Mouse (Mus musculus) heart, embryonic 10.5 days (tissue): ENCODE measurements around the gene Sult2b1. TPM values are rescaled to one million over a fixed set of nuclear protein-coding genes. Genes with fewer than 3 reads are reported as not detected.

Source experiments
- DNase-seq: peaks from one replicate; pipeline ENCODE4 v3.0.0-alpha.2; 2017; ENCODE audit warnings: low spot score
- H3K27ac ChIP-seq: fragments of 300-500 bp; sonication (generic); 2 replicates; pipeline ENCODE4 v1.5.1; 2016; ENCODE audit warnings: mild to moderate bottlenecking
- H3K27me3 ChIP-seq: fragments of 300-500 bp; sonication (generic); 2 replicates; pipeline ENCODE4 v1.6.1; 2016; ENCODE audit warnings: mild to moderate bottlenecking; ENCODE audit not compliant: poor library complexity, insufficient read depth, severe bottlenecking
- H3K36me3 ChIP-seq: fragments of 300-500 bp; sonication (generic); 2 replicates; pipeline ENCODE4 v1.6.1; 2016; ENCODE audit warnings: mild to moderate bottlenecking, moderate library complexity
- H3K4me1 ChIP-seq: fragments of 300-500 bp; sonication (generic); 2 replicates; pipeline ENCODE4 v1.6.1; 2016; ENCODE audit warnings: mild to moderate bottlenecking
- H3K4me3 ChIP-seq: fragments of 300-500 bp; sonication (generic); 2 replicates; pipeline ENCODE4 v1.5.1; 2016; ENCODE audit warnings: mild to moderate bottlenecking, moderate library complexity
- H3K9me3 ChIP-seq: fragments of 300-500 bp; sonication (generic); 2 replicates; pipeline ENCODE4 v1.6.1; 2016; ENCODE audit warnings: mild to moderate bottlenecking, moderate library complexity
- WGBS: fragments of 180-500 bp; shearing (Covaris S2); methylation state at CpG from one replicate; pipeline ENCODE4 v1.1.7; 2016; 5-methylcytosine and 5-hydroxymethylcytosine counted together
- polyA plus RNA-seq: library from polyadenylated mRNA; unstranded; fragments of >200 nt; fragmentation: Nextera tagmentation; extraction: Ambion mirVana; gene quantifications from 2 replicates; pipeline ENCODE4 v1.2.1, GENCODE M21; 2016

The Sult2b1 gene
- polyA plus RNA-seq, 1 experiment from 2014 or later: 0.79 TPM

GRCm38 (mm10) chr7:45683396-45684050 lies 100.9 kb downstream of the Sult2b1 start, which contains the start of gene Ntn5:
Ntn5 (plus strand) TSS chr7:45684022.
- Histone ChIP-seq H3K9me3 (no peaks in the 10 kb centered on the region), H3K4me1 (peaks cover 50% of the 10 kb centered on the region), H3K36me3 (no peaks in the 10 kb centered on the region), H3K4me3 (0 out of 2 replicates have a peak within 1 kb of the TSS, but pooled peaks have one; percentile 43), H3K27ac (peak within 1 kb of the TSS; percentile 91), H3K27me3 (peaks cover 14% of the 10 kb centered on the region; the same call in 1 of the 2 replicates)
- no peak for DNase-seq
- WGBS: 74% methylated on average over 7 of the region's 7 CpGs

GRCm38 (mm10) chr7:45682144-45683126 lies 102.0 kb downstream of the Sult2b1 start:
- Histone ChIP-seq H3K27me3 (peaks cover 17% of the 10 kb centered on the region; the same call in 1 of the 2 replicates), H3K4me3 (peak overlapping the region; percentile 43), H3K4me1 (peaks cover 58% of the 10 kb centered on the region), H3K36me3 (no peaks in the 10 kb centered on the region), H3K27ac (peak overlapping the region; percentile 91), H3K9me3 (no peaks in the 10 kb centered on the region)
- WGBS: 29% methylated on average over 14 of the region's 14 CpGs
- peak; percentile 95 for DNase-seq

- H3K36me3 ChIP-seq: no peaks in the 10 kb centered on the region
- H3K27me3 ChIP-seq: peaks cover 13% of the 10 kb centered on the region; the same call in 1 of the 2 replicates
- 72% methylated on average over 8 of the region's 8 CpGs for WGBS
- peak overlapping the region; percentile 5; the same call in 1 of the 2 replicates for H3K27ac ChIP-seq
- no peak for DNase-seq
- no peaks in the 10 kb centered on the region for H3K9me3 ChIP-seq
- H3K4me3 ChIP-seq: no peak overlapping the region
- H3K4me1 ChIP-seq: peaks cover 46% of the 10 kb centered on the region
These were observed 103.3 kb downstream of the Sult2b1 start for GRCm38 (mm10) chr7:45681046-45681736.

Other genes starting within 250 kb of the Sult2b1 start
- gene Hsd17b14, start 229.8 kb downstream of the Sult2b1 start, polyA plus RNA-seq: 0.42 and 1.2 TPM in 2 replicates
- gene Bcat2, start 214.5 kb downstream of the Sult2b1 start, polyA plus RNA-seq: 76.7 and 80.8 TPM in 2 replicates
- not detected in 2 replicates for gene Fgf21, start 169.2 kb downstream of the Sult2b1 start, polyA plus RNA-seq
- gene Fut1, start 167.4 kb downstream of the Sult2b1 start, polyA plus RNA-seq: not detected in 2 replicates
- gene Izumo1, start 162.9 kb downstream of the Sult2b1 start, polyA plus RNA-seq: 0.25 and 0.49 TPM in 2 replicates
- gene Rasip1, start 157.2 kb downstream of the Sult2b1 start, polyA plus RNA-seq: 17.6 and 20.5 TPM in 2 replicates
- gene Mamstr, start 144.7 kb downstream of the Sult2b1 start, polyA plus RNA-seq: 1.9 and 2.3 TPM in 2 replicates
- 1.1 and 1.3 TPM in 2 replicates for gene Fut2, start 118.3 kb downstream of the Sult2b1 start, polyA plus RNA-seq
- 0.13 and 0.14 TPM in 2 replicates for gene Ntn5, start 100.6 kb downstream of the Sult2b1 start, polyA plus RNA-seq
- gene Sec1, start 90.3 kb downstream of the Sult2b1 start, polyA plus RNA-seq: 0.51 and 0.75 TPM in 2 replicates
- gene Car11, start 84.8 kb downstream of the Sult2b1 start, polyA plus RNA-seq: 3.1 and 5.1 TPM in 2 replicates
- 2.7 and 3.2 TPM in 2 replicates for gene Dbp, start 79.6 kb downstream of the Sult2b1 start, polyA plus RNA-seq
- 860 and 1,046 TPM in 2 replicates for gene Rpl18, start 69.2 kb downstream of the Sult2b1 start, polyA plus RNA-seq
- gene Sphk2, start 66.7 kb downstream of the Sult2b1 start, polyA plus RNA-seq: 24.7 and 29.3 TPM in 2 replicates
- gene Fam83e, start 63.5 kb downstream of the Sult2b1 start, polyA plus RNA-seq: 0.76 and 1.2 TPM in 2 replicates
- not detected in 2 replicates for gene Spaca4, start 58.9 kb downstream of the Sult2b1 start, polyA plus RNA-seq
- 0.57 and 1.8 TPM in 2 replicates for gene Lmtk3, start 931 bp downstream of the Sult2b1 start, polyA plus RNA-seq
- 99.1 and 124 TPM in 2 replicates for gene Cyth2, start 29.9 kb upstream of the Sult2b1 start, polyA plus RNA-seq
- 0.90 and 1.4 TPM in 2 replicates for gene Kcnj14, start 40.1 kb upstream of the Sult2b1 start, polyA plus RNA-seq
- 69.8 and 97.9 TPM in 2 replicates for gene Grwd1, start 46.3 kb upstream of the Sult2b1 start, polyA plus RNA-seq
- 44.1 and 57.5 TPM in 2 replicates for gene Kdelr1, start 88.1 kb upstream of the Sult2b1 start, polyA plus RNA-seq
- 0.10 and 0.18 TPM in 2 replicates for gene Grin2d, start 93.7 kb upstream of the Sult2b1 start, polyA plus RNA-seq
- 0.99 and 1.5 TPM in 2 replicates for gene Syngr4, start 112.0 kb upstream of the Sult2b1 start, polyA plus RNA-seq
- gene Tmem143, start 112.3 kb upstream of the Sult2b1 start, polyA plus RNA-seq: 5.8 and 6.5 TPM in 2 replicates
- 45.0 and 46.1 TPM in 2 replicates for gene Emp3, start 136.7 kb upstream of the Sult2b1 start, polyA plus RNA-seq
- gene Ccdc114, start 139.4 kb upstream of the Sult2b1 start, polyA plus RNA-seq: 3.2 and 3.3 TPM in 2 replicates
- gene Abcc6, start 245.6 kb upstream of the Sult2b1 start, polyA plus RNA-seq: 0.02 and 1.3 TPM in 2 replicates
- gene Nomo1, start 249.0 kb upstream of the Sult2b1 start, polyA plus RNA-seq: 44.2 and 45.3 TPM in 2 replicates